Mouse (Mus musculus) heart, adult 2 months (tissue): ENCODE measurements around the gene Olfr441.

Source experiments
- CTCF ChIP-seq: fragments of 200-600 bp; IDR thresholded peaks from 2 replicates; pipeline ENCODE4 v1.8.1; 2022; ENCODE audit warnings: antibody characterized with exemption, mild to moderate bottlenecking, moderate library complexity
- EP300 ChIP-seq: fragments of 200-500 bp; IDR thresholded peaks from 2 replicates; pipeline ENCODE4 v1.6.1; 2011; ENCODE audit warnings: low read depth, low read length, control low read depth; ENCODE audit not compliant: insufficient read depth
- POLR2A ChIP-seq: fragments of 200-500 bp; IDR thresholded peaks from 2 replicates; pipeline ENCODE4 v1.6.1; 2011; ENCODE audit warnings: mild to moderate bottlenecking, low read depth, low read length, control low read depth; ENCODE audit not compliant: insufficient read depth

GRCm38 (mm10) chr6:43162982-43163381 is 56.8 kb downstream of the Olfr441 start, which contains the start of gene Olfr437:
- no peak for TF ChIP-seq CTCF
- no peak for TF ChIP-seq POLR2A
- TF ChIP-seq EP300, result no peak
